ENCODE assay signal across 18 mouse cellular contexts in the genomic region with DNA sequence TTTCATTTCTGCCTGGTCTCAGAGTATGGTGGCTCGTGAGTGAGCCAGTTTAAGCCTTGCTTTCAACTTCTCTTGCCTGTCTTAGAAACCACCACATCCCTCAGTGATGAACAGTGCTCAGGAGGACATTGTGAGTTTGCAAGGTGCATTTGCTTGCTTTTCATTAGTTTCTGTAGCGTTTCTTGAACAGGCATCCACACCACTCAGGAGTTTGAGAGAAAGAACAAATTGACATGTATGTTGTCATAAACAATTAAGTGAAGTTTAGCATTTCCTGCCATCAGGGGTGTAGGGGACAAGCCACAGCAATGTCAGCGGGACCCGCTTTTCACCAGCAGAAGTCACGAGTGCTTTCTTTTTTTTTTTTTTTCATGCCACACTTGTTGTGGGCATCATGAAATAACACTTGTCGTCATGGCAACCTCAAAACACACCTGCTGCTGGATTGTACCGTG. TPM values are rescaled to one million over a fixed set of nuclear protein-coding genes. Genes with fewer than 3 reads are reported as not detected.
DNase-seq lines count a peak whose midpoint lies in the region; ATAC-seq lines count a peak whose summit lies in the region.
"Had no signal": no experiment of that assay in that cellular context is flagged by ENCODE, and none has a peak within 500 bp of the region (broad histone marks: within the 10 kb centered on the region; RNA-seq: fewer than 3 reads in every experiment).

No protein-coding gene starts in this region.

- no peak overlapping the region for H3K4me2 ChIP-seq in hindbrain, embryonic 16.5 days (ENCODE audit: low read length)
- H3K4me2 ChIP-seq: forebrain, embryonic 15.5 days; heart, embryonic 13.5 days; limb, embryonic 15.5 days had no signal

- no peaks in the 10 kb centered on the region for H3K36me3 ChIP-seq in hindbrain, embryonic 16.5 days (ENCODE audit: control insufficient read depth, insufficient read depth, low read length)
- H3K36me3 ChIP-seq: forebrain, embryonic 15.5 days; heart, embryonic 13.5 days; limb, embryonic 15.5 days had no signal

- 80% methylated on average over 7 of the region's 7 CpGs for WGBS in hindbrain, embryonic 16.5 days

- H3K27ac ChIP-seq in hindbrain, embryonic 16.5 days (ENCODE audit: low read depth, low read length): no peak overlapping the region
- H3K27ac ChIP-seq: forebrain, embryonic 15.5 days; layer of hippocampus, adult 2 months; left cerebral cortex, adult 2 months; limb, embryonic 15.5 days had no signal

- no peaks in the 10 kb centered on the region for H3K27me3 ChIP-seq in hindbrain, embryonic 16.5 days (replicated peaks; ENCODE audit: control insufficient read depth, insufficient read depth, low read length)
- H3K27me3 ChIP-seq: forebrain, embryonic 15.5 days; heart, embryonic 13.5 days; limb, embryonic 15.5 days had no signal

- no peak overlapping the region for H3K4me3 ChIP-seq in hindbrain, embryonic 16.5 days (ENCODE audit: low read length)
- H3K4me3 ChIP-seq: forebrain, embryonic 15.5 days; heart, embryonic 13.5 days; layer of hippocampus, adult 2 months; left cerebral cortex, adult 2 months; limb, embryonic 15.5 days had no signal

- peak; percentile 74 for ATAC-seq in inflammation-experienced regulatory T-cells, adult 6 months
- ATAC-seq in hindbrain, embryonic 16.5 days: no peak
- ATAC-seq: forebrain, embryonic 15.5 days; liver, postnatal 0 days had no signal

- H3K9ac ChIP-seq in hindbrain, embryonic 16.5 days (ENCODE audit: low read depth, low read length): no peak overlapping the region
- H3K9ac ChIP-seq: forebrain, embryonic 15.5 days; heart, embryonic 13.5 days; limb, embryonic 15.5 days; liver, postnatal 0 days had no signal

- no peaks in the 10 kb centered on the region for H3K9me3 ChIP-seq in hindbrain, embryonic 16.5 days (ENCODE audit: control insufficient read depth, low read length)
- H3K9me3 ChIP-seq: forebrain, embryonic 15.5 days; heart, embryonic 13.5 days; limb, embryonic 15.5 days had no signal

- no peaks in the 10 kb centered on the region; the same call in 1 of the 2 replicates for H3K4me1 ChIP-seq in hindbrain, embryonic 16.5 days (ENCODE audit: control insufficient read depth, insufficient read depth, low read depth, low read length)
- H3K4me1 ChIP-seq: forebrain, embryonic 15.5 days had no signal

- intact Hi-C loops in gastrocnemius, postnatal 36 days (cut with DNase I): no loop called here

- peak; percentile 61 for DNase-seq in heart, adult 11 months
- DNase-seq in heart, adult 18-20 months: no peak
- DNase-seq in CD4-positive, CD25-positive, alpha-beta regulatory T cell, adult 2 months (ENCODE audit: low read depth, low spot score): peak; percentile 91
- DNase-seq in thymus, postnatal 0 days (ENCODE audit: low spot score): peak; percentile 83
- no peak for DNase-seq in gastrocnemius, postnatal 36 days
- no peak for DNase-seq in right cerebral cortex, postnatal 36 days (ENCODE audit: low spot score in 2 of 2)
- DNase-seq: adrenal gland, postnatal 25 days; cerebellum, postnatal 14 days; gastrocnemius, postnatal 14 days; liver, postnatal 0 days had no signal

RNA-seq across cellular contexts. Expression of gene Lbh, which starts 31.2 kb away (rescaled TPM):
- total RNA-seq in heart, adult 18-20 months (2021): 100 to 1,000 TPM; 432 to 483 TPM
- polyA plus RNA-seq in inflammation-experienced regulatory T-cells, adult 6 months (2017; shearing (Covaris generic)): 10 to 100 TPM; 21.0 to 45.8 (median 30.0) TPM
- polyA plus RNA-seq in thymus, postnatal 0 days (2015; fragmentation: Nextera tagmentation; extraction: Ambion mirVana): 9.5 and 10.4 TPM in 2 replicates
- 1 to 10 TPM; 6.0 to 7.0 TPM for total RNA-seq in gastrocnemius, postnatal 36 days (2021)
- polyA plus RNA-seq in hindbrain, embryonic 16.5 days (2015; fragmentation: Nextera tagmentation; extraction: Ambion mirVana): 4.5 and 6.5 TPM in 2 replicates
- total RNA-seq: MEL had no signal

Comparison
In these comparisons a context has a peak if more than half of its experiments do, and no peak if none do; other contexts are left out.
1. DNase-seq: peak in heart, adult 11 months (single experiment), CD4-positive, CD25-positive, alpha-beta regulatory T cell, adult 2 months (single experiment) and thymus, postnatal 0 days (single experiment); none in heart, adult 18-20 months (0 of 2), gastrocnemius, postnatal 36 days (0 of 2) and right cerebral cortex, postnatal 36 days (0 of 2).